Mouse (Mus musculus) heart, postnatal 0 days (tissue): ENCODE measurements at regions not wholly inside any gene's neighbourhood (a gene's known extent, or its start where the extent isn't known, plus 50 kb on each side); places are given as distances from the start of the nearest gene placed in this dataset.

Experiments used
- CTCF ChIP-seq: IDR thresholded peaks from 2 replicates; pipeline ENCODE4 v1.5.1; 2016; ENCODE audit warnings: antibody characterized with exemption, control low read depth, low read depth
- EP300 ChIP-seq: IDR thresholded peaks from 2 replicates; pipeline ENCODE4 v1.6.1; 2016; ENCODE audit warnings: antibody characterized with exemption, low read depth

GRCm38 (mm10) chr15:94045131-94045756 lies 420.0 kb downstream of the Adamts20 start:
- TF ChIP-seq CTCF (no peak), EP300 (no peak)
